ENCODE assay signal across 8 mouse cellular contexts in genomic region chr8:11556691-11557423, GRCm38 (mm10). TPM values are rescaled to one million over a fixed set of nuclear protein-coding genes. Genes with fewer than 3 reads are reported as not detected.
DNase-seq lines count a peak whose midpoint lies in the region; ATAC-seq and TF ChIP-seq lines count a peak whose summit lies in the region.

No protein-coding gene starts in this region.

- intact Hi-C loops in left cerebral cortex, postnatal 14 days (cut with DNase I) = loop anchor here (2.0 to 5.0 kb wide), 3 partner anchors 60 to 145 kb away; partner anchors contain the start of genes 1700016D06Rik, Ankrd10 and Naxd

- DNase-seq in c-Kit-negative CD71-positive TER-119-positive erythroid progenitor cells, embryonic 14.5 days (ENCODE audit: low read depth, low spot score) = peak; percentile 33
- peak; percentile 18 for DNase-seq in forelimb bud, embryonic 11.5 days (ENCODE audit: low read depth, low spot score)
- DNase-seq in hindbrain, postnatal 0 days (ENCODE audit: low spot score) = peak; percentile 72
- DNase-seq in left cerebral cortex, postnatal 14 days (ENCODE audit: low spot score in 2 of 2) = peak; percentile 46 to 52
- peak; percentile 68 for DNase-seq in midbrain, embryonic 10.5 days (ENCODE audit: low spot score)
- peak; percentile 56 for DNase-seq in right cerebral cortex, postnatal 4 days

- TF ChIP-seq CTCF in ES-Bruce4 (IDR thresholded peaks at IDR 0.05; ENCODE audit: low read depth, low read length) = no peak
- no peak for TF ChIP-seq CTCF in hindbrain, postnatal 0 days (IDR thresholded peaks at IDR 0.05; ENCODE audit: low read depth)

- no peak for ATAC-seq in hindbrain, postnatal 0 days
- no peak for ATAC-seq in inflammation-experienced regulatory T-cells, adult 6 months

- peaks cover 3% of the 10 kb centered on the region; the same call in 1 of the 2 replicates for H3K36me3 ChIP-seq in ES-Bruce4 (ENCODE audit: control insufficient read depth, insufficient read depth, low read length, poor library complexity, severe bottlenecking)
- peaks cover 6% of the 10 kb centered on the region for H3K36me3 ChIP-seq in hindbrain, postnatal 0 days (ENCODE audit: insufficient read depth, low read length)
- peaks cover 17% of the 10 kb centered on the region for H3K36me3 ChIP-seq in midbrain, embryonic 10.5 days

- H3K4me2 ChIP-seq in hindbrain, postnatal 0 days (ENCODE audit: low read depth, low read length) = peak overlapping the region; percentile 82

- H3K4me3 ChIP-seq in ES-Bruce4 (ENCODE audit: low read depth, low read length) = peak overlapping the region; percentile 91
- H3K4me3 ChIP-seq in hindbrain, postnatal 0 days (ENCODE audit: low read length) = peak overlapping the region; percentile 92
- peak overlapping the region; percentile 96 for H3K4me3 ChIP-seq in midbrain, embryonic 10.5 days

- TF ChIP-seq POLR2A in ES-Bruce4 (IDR thresholded peaks at IDR 0.05; ENCODE audit: insufficient read depth, low read length) = no peak

- peak overlapping the region; percentile 71; the same call in 1 of the 2 replicates for H3K27ac ChIP-seq in ES-Bruce4 (ENCODE audit: insufficient read depth, low read length)
- peak overlapping the region; percentile 97 for H3K27ac ChIP-seq in hindbrain, postnatal 0 days
- peak overlapping the region; percentile 99 for H3K27ac ChIP-seq in midbrain, embryonic 10.5 days (replicated peaks)

- no peaks in the 10 kb centered on the region for H3K27me3 ChIP-seq in ES-Bruce4 (ENCODE audit: control insufficient read depth, insufficient read depth, low read length, poor library complexity, severe bottlenecking)
- H3K27me3 ChIP-seq in hindbrain, postnatal 0 days (ENCODE audit: insufficient read depth, low read length) = no peaks in the 10 kb centered on the region
- H3K27me3 ChIP-seq in midbrain, embryonic 10.5 days (ENCODE audit: low read depth, poor library complexity, severe bottlenecking) = no peaks in the 10 kb centered on the region

- TF ChIP-seq EP300 in ES-Bruce4 (IDR thresholded peaks at IDR 0.05; ENCODE audit: insufficient read depth, low read depth, low read length) = no peak

- no peaks in the 10 kb centered on the region for H3K4me1 ChIP-seq in ES-Bruce4 (ENCODE audit: control insufficient read depth, insufficient read depth, low read length)
- peaks cover 13% of the 10 kb centered on the region for H3K4me1 ChIP-seq in hindbrain, postnatal 0 days (ENCODE audit: insufficient read depth, low read length)
- H3K4me1 ChIP-seq in midbrain, embryonic 10.5 days = peaks cover 31% of the 10 kb centered on the region

- H3K9me3 ChIP-seq in ES-Bruce4 (replicated peaks; ENCODE audit: control insufficient read depth, insufficient read depth, low read length, poor library complexity, severe bottlenecking) = no peaks in the 10 kb centered on the region
- no peaks in the 10 kb centered on the region for H3K9me3 ChIP-seq in hindbrain, postnatal 0 days (ENCODE audit: low read length)
- no peaks in the 10 kb centered on the region for H3K9me3 ChIP-seq in midbrain, embryonic 10.5 days (replicated peaks)

- peak overlapping the region; percentile 98 for H3K9ac ChIP-seq in ES-Bruce4 (ENCODE audit: low read depth, poor library complexity, severe bottlenecking)
- peak overlapping the region; percentile 88 for H3K9ac ChIP-seq in hindbrain, postnatal 0 days (replicated peaks; ENCODE audit: low read length)

- under 1% methylated on average over 69 of the region's 85 CpGs for WGBS in hindbrain, postnatal 0 days
- WGBS in midbrain, embryonic 10.5 days = 2% methylated on average over 81 of the region's 85 CpGs

RNA-seq across cellular contexts. Expression of gene Ing1, which starts 1.5 kb away (rescaled TPM):
- polyA plus RNA-seq in ES-Bruce4 (2011; ENCODE audit: insufficient read depth, insufficient read length, low read depth, missing spikeins) = 58.2 and 59.1 TPM in 2 replicates
- 12.5 and 19.0 TPM in 2 replicates for total RNA-seq in hindbrain, postnatal 0 days (2014; rRNA removed)
- 36.7 and 38.3 TPM in 2 replicates for polyA plus RNA-seq in hindbrain, postnatal 0 days (2015; fragmentation: Nextera tagmentation; extraction: Ambion mirVana)
- total RNA-seq in left cerebral cortex, postnatal 14 days (2021) = 10 to 100 TPM; 39.0 to 43.4 TPM
- 31.2 and 34.0 TPM in 2 replicates for polyA plus RNA-seq in midbrain, embryonic 10.5 days (2016; fragmentation: Nextera tagmentation; extraction: Ambion mirVana)
- polyA plus RNA-seq in inflammation-experienced regulatory T-cells, adult 6 months (2017; shearing (Covaris generic)) = 10 to 100 TPM; 59.2 to 68.3 (median 67.9) TPM

RNA-seq across cellular contexts. Expression of gene Cars2, which starts 6.3 kb away (rescaled TPM):
- 19.5 and 19.9 TPM in 2 replicates for polyA plus RNA-seq in ES-Bruce4 (2011; ENCODE audit: insufficient read depth, insufficient read length, low read depth, missing spikeins)
- total RNA-seq in hindbrain, postnatal 0 days (2014; rRNA removed) = 42.6 and 58.0 TPM in 2 replicates
- 19.3 and 20.7 TPM in 2 replicates for polyA plus RNA-seq in hindbrain, postnatal 0 days (2015; fragmentation: Nextera tagmentation; extraction: Ambion mirVana)
- total RNA-seq in left cerebral cortex, postnatal 14 days (2021) = 10 to 100 TPM; 18.2 to 26.1 TPM
- polyA plus RNA-seq in midbrain, embryonic 10.5 days (2016; fragmentation: Nextera tagmentation; extraction: Ambion mirVana) = 18.7 and 19.9 TPM in 2 replicates
- polyA plus RNA-seq in inflammation-experienced regulatory T-cells, adult 6 months (2017; shearing (Covaris generic)) = 10 to 100 TPM; 10.2 to 17.0 (median 13.0) TPM

RNA-seq across cellular contexts. Expression of gene Naxd, which starts 59.6 kb away (rescaled TPM):
- polyA plus RNA-seq in ES-Bruce4 (2011; ENCODE audit: insufficient read depth, insufficient read length, low read depth, missing spikeins) = 34.7 and 35.5 TPM in 2 replicates
- 86.9 and 115 TPM in 2 replicates for total RNA-seq in hindbrain, postnatal 0 days (2014; rRNA removed)
- 125 and 129 TPM in 2 replicates for polyA plus RNA-seq in hindbrain, postnatal 0 days (2015; fragmentation: Nextera tagmentation; extraction: Ambion mirVana)
- 10 to 100 TPM; 53.3 to 58.2 TPM for total RNA-seq in left cerebral cortex, postnatal 14 days (2021)
- 114 and 116 TPM in 2 replicates for polyA plus RNA-seq in midbrain, embryonic 10.5 days (2016; fragmentation: Nextera tagmentation; extraction: Ambion mirVana)
- 10 to 100 TPM; 49.1 to 66.5 (median 55.2) TPM for polyA plus RNA-seq in inflammation-experienced regulatory T-cells, adult 6 months (2017; shearing (Covaris generic))

Comparison
In these comparisons a context has a peak if more than half of its experiments do, and no peak if none do; other contexts are left out.
1. DNase-seq: peak in every context shown above with its lines; median percentile 72 in hindbrain, postnatal 0 days; 68 in midbrain, embryonic 10.5 days; 56 in right cerebral cortex, postnatal 4 days; 49 in left cerebral cortex, postnatal 14 days; 33 in c-Kit-negative CD71-positive TER-119-positive erythroid progenitor cells, embryonic 14.5 days; 18 in forelimb bud, embryonic 11.5 days.